Mouse (Mus musculus): ENCODE data around the gene Mipep. TPM values are rescaled to one million over a fixed set of nuclear protein-coding genes. Genes with fewer than 3 reads are reported as not detected.

Gene Mipep
- polyA plus RNA-seq, 1 experiment = 6.9 TPM

GRCm38 (mm10) chr14:60741033-60741432 lies 43.3 kb upstream of the Mipep start:
- TF ChIP-seq POLR2A (IDR thresholded peaks at IDR 0.05; ENCODE audit: borderline replicate concordance, low read depth, low read length) = no peak
- TF ChIP-seq CTCF (IDR thresholded peaks at IDR 0.05; ENCODE audit: low read depth, low read length) = no peak
- Histone ChIP-seq H3K4me3 (ENCODE audit: insufficient read depth, low read length) (no peak overlapping the region), H3K4me1 (ENCODE audit: control insufficient read depth, insufficient read depth, low read length) (peaks cover 71% of the 10 kb centered on the region), H3K27ac (ENCODE audit: insufficient read depth, low read depth, low read length) (no peak overlapping the region)

GRCm38 (mm10) chr14:60741490-60741981 lies 42.8 kb upstream of the Mipep start:
- H3K4me3 ChIP-seq (ENCODE audit: insufficient read depth, low read length) = no peak overlapping the region
- TF ChIP-seq CTCF (IDR thresholded peaks at IDR 0.05; ENCODE audit: low read depth, low read length) (no peak), POLR2A (IDR thresholded peaks at IDR 0.05; ENCODE audit: borderline replicate concordance, low read depth, low read length) (no peak)
- no peak overlapping the region for H3K27ac ChIP-seq (ENCODE audit: insufficient read depth, low read depth, low read length)
- peaks cover 72% of the 10 kb centered on the region for H3K4me1 ChIP-seq (ENCODE audit: control insufficient read depth, insufficient read depth, low read length)

GRCm38 (mm10) chr14:60743681-60744080 lies 40.7 kb upstream of the Mipep start:
- H3K4me3 ChIP-seq (ENCODE audit: insufficient read depth, low read length) = no peak overlapping the region
- H3K4me1 ChIP-seq (ENCODE audit: control insufficient read depth, insufficient read depth, low read length) = peaks cover 70% of the 10 kb centered on the region
- no peak overlapping the region for H3K27ac ChIP-seq (ENCODE audit: insufficient read depth, low read depth, low read length)
- TF ChIP-seq POLR2A (IDR thresholded peaks at IDR 0.05; ENCODE audit: borderline replicate concordance, low read depth, low read length) = no peak
- TF ChIP-seq CTCF (IDR thresholded peaks at IDR 0.05; ENCODE audit: low read depth, low read length) = no peak

- Histone ChIP-seq H3K27ac (ENCODE audit: insufficient read depth, low read depth, low read length) (peak overlapping the region; percentile 75), H3K4me1 (ENCODE audit: control insufficient read depth, insufficient read depth, low read length) (peaks cover 74% of the 10 kb centered on the region), H3K4me3 (ENCODE audit: insufficient read depth, low read length) (no peak overlapping the region)
- no peak for TF ChIP-seq CTCF (IDR thresholded peaks at IDR 0.05; ENCODE audit: low read depth, low read length)
- TF ChIP-seq POLR2A (IDR thresholded peaks at IDR 0.05; ENCODE audit: borderline replicate concordance, low read depth, low read length) = no peak
Measured at GRCm38 (mm10) chr14:60745201-60745600, 39.2 kb upstream of the Mipep start.

GRCm38 (mm10) chr14:60746141-60746540 lies 38.2 kb upstream of the Mipep start:
- peaks cover 74% of the 10 kb centered on the region for H3K4me1 ChIP-seq (ENCODE audit: control insufficient read depth, insufficient read depth, low read length)
- TF ChIP-seq POLR2A (IDR thresholded peaks at IDR 0.05; ENCODE audit: borderline replicate concordance, low read depth, low read length) (no peak), CTCF (IDR thresholded peaks at IDR 0.05; ENCODE audit: low read depth, low read length) (no peak)

GRCm38 (mm10) chr14:60747154-60747870 lies 37.1 kb upstream of the Mipep start:
- Histone ChIP-seq H3K4me1 (ENCODE audit: control insufficient read depth, insufficient read depth, low read length) (peaks cover 70% of the 10 kb centered on the region), H3K27ac (ENCODE audit: insufficient read depth, low read depth, low read length) (no peak overlapping the region), H3K4me3 (ENCODE audit: insufficient read depth, low read length) (no peak overlapping the region)
- TF ChIP-seq CTCF (IDR thresholded peaks at IDR 0.05; ENCODE audit: low read depth, low read length) (no peak), POLR2A (IDR thresholded peaks at IDR 0.05; ENCODE audit: borderline replicate concordance, low read depth, low read length) (no peak)

More at GRCm38 (mm10) chr14:60746141-60746540, 38.2 kb upstream of the Mipep start:
- H3K27ac ChIP-seq (ENCODE audit: insufficient read depth, low read depth, low read length) = no peak overlapping the region
- no peak overlapping the region for H3K4me3 ChIP-seq (ENCODE audit: insufficient read depth, low read length)

GRCm38 (mm10) chr14:60749880-60750279 lies 34.5 kb upstream of the Mipep start:
- peaks cover 62% of the 10 kb centered on the region for H3K4me1 ChIP-seq (ENCODE audit: control insufficient read depth, insufficient read depth, low read length)
- no peak overlapping the region for H3K4me3 ChIP-seq (ENCODE audit: insufficient read depth, low read length)
- TF ChIP-seq POLR2A (IDR thresholded peaks at IDR 0.05; ENCODE audit: borderline replicate concordance, low read depth, low read length) (no peak), CTCF (IDR thresholded peaks at IDR 0.05; ENCODE audit: low read depth, low read length) (no peak)
- no peak overlapping the region for H3K27ac ChIP-seq (ENCODE audit: insufficient read depth, low read depth, low read length)

GRCm38 (mm10) chr14:60751581-60751980 lies 32.8 kb upstream of the Mipep start:
- no peak for TF ChIP-seq CTCF (IDR thresholded peaks at IDR 0.05; ENCODE audit: low read depth, low read length)
- no peak for TF ChIP-seq POLR2A (IDR thresholded peaks at IDR 0.05; ENCODE audit: borderline replicate concordance, low read depth, low read length)
- no peak overlapping the region for H3K27ac ChIP-seq (ENCODE audit: insufficient read depth, low read depth, low read length)
- H3K4me1 ChIP-seq (ENCODE audit: control insufficient read depth, insufficient read depth, low read length) = peaks cover 49% of the 10 kb centered on the region
- H3K4me3 ChIP-seq (ENCODE audit: insufficient read depth, low read length) = no peak overlapping the region

- no peak for TF ChIP-seq POLR2A (IDR thresholded peaks at IDR 0.05; ENCODE audit: borderline replicate concordance, low read depth, low read length)
- TF ChIP-seq CTCF (IDR thresholded peaks at IDR 0.05; ENCODE audit: low read depth, low read length) = no peak
- Histone ChIP-seq H3K4me3 (ENCODE audit: insufficient read depth, low read length) (no peak overlapping the region), H3K27ac (ENCODE audit: insufficient read depth, low read depth, low read length) (no peak overlapping the region), H3K4me1 (ENCODE audit: control insufficient read depth, insufficient read depth, low read length) (peaks cover 52% of the 10 kb centered on the region)
Measured at GRCm38 (mm10) chr14:60752892-60753800, 31.2 kb upstream of the Mipep start.

- Histone ChIP-seq H3K4me1 (ENCODE audit: control insufficient read depth, insufficient read depth, low read length) (peaks cover 58% of the 10 kb centered on the region), H3K4me3 (ENCODE audit: insufficient read depth, low read length) (no peak overlapping the region), H3K27ac (ENCODE audit: insufficient read depth, low read depth, low read length) (no peak overlapping the region)
- TF ChIP-seq POLR2A (IDR thresholded peaks at IDR 0.05; ENCODE audit: borderline replicate concordance, low read depth, low read length) (no peak), CTCF (IDR thresholded peaks at IDR 0.05; ENCODE audit: low read depth, low read length) (no peak)
Measured at GRCm38 (mm10) chr14:60753801-60754126, 30.6 kb upstream of the Mipep start.

All from bone marrow macrophage, adult 2 months (primary cell).